Mouse (Mus musculus): Measurements from ENCODE around the gene Cyth1.

DNA sequence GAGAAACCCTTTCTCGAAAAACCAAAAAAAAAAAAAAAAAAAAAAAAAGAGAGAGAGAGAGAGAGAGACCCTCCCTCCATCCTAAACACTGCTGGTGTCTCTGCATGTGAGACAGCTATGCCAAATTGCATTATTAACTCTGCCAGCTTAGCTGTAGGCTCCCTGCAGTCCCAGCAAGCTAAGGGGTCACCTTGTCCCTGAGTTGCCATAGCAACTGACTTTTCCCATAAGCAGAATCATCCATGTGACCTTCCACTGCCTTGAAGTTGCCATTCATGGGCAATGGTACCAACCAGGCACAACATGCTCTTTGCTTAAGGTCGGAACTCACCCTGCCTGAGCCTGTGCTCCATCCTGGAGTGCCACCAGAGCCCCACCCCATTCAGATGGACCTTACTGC, 46.6 kb upstream of the Cyth1 start:
- TF ChIP-seq CTCF (conservative IDR thresholded peaks at IDR 0.05; ENCODE audit: insufficient read depth, insufficient read length, low read depth, low read length) (no peak), POLR2A (IDR thresholded peaks at IDR 0.05; ENCODE audit: low read depth, low read length) (no peak)

Measured in kidney, adult 2 months (tissue).